Mouse (Mus musculus) cerebellum, adult 2 months (tissue): ENCODE results near the gene Fut9. TPM values are rescaled to one million over a fixed set of nuclear protein-coding genes. Genes with fewer than 3 reads are reported as not detected.

Experiments
- DNase-seq, 2 experiments: peaks; one replicate each; pipeline ENCODE4 v3.0.0; 2021
- H3K27ac ChIP-seq: fragments of 200-500 bp; 2 replicates; pipeline ENCODE4 v1.5.1; 2012; ENCODE audit warnings: low read length, control low read depth, inconsistent platforms; ENCODE audit not compliant: insufficient read depth
- H3K27me3 ChIP-seq: fragments of 200-500 bp; 2 replicates; pipeline ENCODE4 v1.6.1; 2012; ENCODE audit warnings: inconsistent platforms, mild to moderate bottlenecking, low read length, moderate library complexity; ENCODE audit not compliant: control insufficient read depth, insufficient read depth
- H3K4me1 ChIP-seq: fragments of 200-500 bp; 2 replicates; pipeline ENCODE4 v1.6.1; 2011; ENCODE audit warnings: low read length; ENCODE audit not compliant: control insufficient read depth, insufficient read depth
- H3K4me3 ChIP-seq: fragments of 200-500 bp; replicated peaks from 2 replicates; pipeline ENCODE3; 2011; ENCODE audit warnings: mild to moderate bottlenecking, low read depth, low read length, control low read depth; ENCODE audit not compliant: insufficient read depth
- CTCF ChIP-seq: fragments of 200-500 bp; IDR thresholded peaks from 2 replicates; pipeline ENCODE4 v1.5.1; 2011; ENCODE audit warnings: low read depth, mild to moderate bottlenecking, control low read depth, low read length, moderate library complexity, borderline replicate concordance; ENCODE audit not compliant: insufficient read depth
- POLR2A ChIP-seq: fragments of 200-500 bp; IDR thresholded peaks from 2 replicates; pipeline ENCODE4 v1.6.1; 2011; ENCODE audit warnings: low read length, control low read depth, borderline replicate concordance; ENCODE audit not compliant: insufficient read depth
- WGBS: fragments of 180-500 bp; shearing (Covaris S2); methylation state at CpG from one replicate; pipeline ENCODE4 v1.1.7; 2018; 5-methylcytosine and 5-hydroxymethylcytosine counted together
- polyA plus RNA-seq: library from polyadenylated mRNA; depleted of rRNA; stranded (reverse); fragments of >200 nt; gene quantifications from 2 replicates; pipeline ENCODE4 v1.2.3, GENCODE M21; 2012; rRNA removed

The Fut9 gene
- polyA plus RNA-seq: 21.7 and 23.5 TPM in 2 replicates

DNA sequence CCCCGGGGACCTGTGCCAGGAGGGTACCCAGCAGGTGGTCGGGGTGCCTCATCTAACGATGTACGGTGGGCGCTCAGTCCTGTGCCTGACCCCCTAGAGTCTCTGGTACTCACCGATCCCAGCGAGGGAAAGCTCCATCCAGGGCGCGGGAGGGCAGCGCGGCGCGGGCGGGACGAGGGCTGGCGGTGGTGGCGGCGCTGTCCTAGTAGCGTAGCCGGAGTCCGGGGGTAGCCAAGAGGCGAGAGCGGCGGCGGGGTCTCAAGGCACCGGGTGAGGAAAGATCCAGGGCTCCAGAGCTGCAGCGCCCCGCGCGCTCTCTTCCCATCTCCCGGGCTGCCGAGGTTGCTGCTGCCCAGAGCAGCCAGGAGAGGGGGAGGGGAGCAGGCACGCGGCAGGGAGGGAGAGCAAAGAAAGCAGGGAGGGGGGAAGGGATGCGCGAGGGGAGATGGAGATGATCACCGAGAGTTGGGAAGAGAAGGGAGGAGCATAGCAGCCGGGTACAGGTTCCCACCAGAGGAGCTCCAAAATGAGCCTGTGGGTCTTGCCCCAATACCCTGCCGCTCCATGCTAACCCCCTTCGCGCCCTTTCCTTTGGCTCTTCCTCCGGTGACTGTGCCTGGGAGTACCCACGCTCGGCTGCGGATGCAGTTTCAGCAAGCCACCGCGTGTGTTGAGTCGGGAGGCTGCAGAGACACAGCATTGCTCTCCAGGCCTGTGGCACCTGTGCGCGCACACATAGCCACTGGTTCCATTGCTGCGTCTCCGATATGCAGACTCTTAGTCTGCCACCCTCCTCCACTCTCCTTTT, at the start of gene Fut9:
TSS of gene Fut9 (minus strand) at position 769 of the 808 bp plus-strand sequence.
- Histone ChIP-seq H3K4me3 (peak within 1 kb of the TSS; percentile 97), H3K27me3 (no peaks in the 10 kb centered on the region), H3K4me1 (peaks cover 6% of the 10 kb centered on the region), H3K27ac (peak within 1 kb of the TSS; percentile 99)
- TF ChIP-seq CTCF: 0 out of 2 replicates have a peak, but pooled peaks have one; percentile 18
- TF ChIP-seq POLR2A: peak; percentile 42; the same call in 1 of the 2 replicates
- peak; percentile 92 to 93 for DNase-seq
- under 1% methylated on average over 52 of the region's 52 CpGs for WGBS

DNA sequence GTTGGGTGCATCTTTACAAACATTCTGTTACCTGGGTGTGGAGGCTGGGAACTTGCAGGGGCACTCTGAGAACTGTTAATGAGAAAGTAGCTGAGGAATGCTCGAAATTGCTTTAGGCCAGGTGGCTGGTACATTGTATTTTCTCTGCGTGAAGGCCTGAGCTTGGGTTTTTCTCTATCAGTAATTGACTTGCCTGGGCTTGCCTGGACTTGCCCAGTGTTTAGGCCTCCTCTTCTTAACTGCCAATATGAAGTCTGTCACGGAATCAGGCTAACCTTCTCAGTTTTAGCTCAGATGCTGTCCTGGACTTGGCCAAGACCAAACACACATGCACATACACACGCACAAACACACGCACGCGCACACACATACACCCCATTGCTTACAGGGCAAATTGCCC, 15.7 kb upstream of the Fut9 start:
- no peaks in the 10 kb centered on the region for H3K4me1 ChIP-seq
- H3K27me3 ChIP-seq: no peaks in the 10 kb centered on the region
- no peak overlapping the region for H3K27ac ChIP-seq
- no peak for TF ChIP-seq POLR2A
- no peak for TF ChIP-seq CTCF
- WGBS: 74% methylated on average over 7 of the region's 7 CpGs
- H3K4me3 ChIP-seq: no peak overlapping the region
- no peak for DNase-seq

DNA sequence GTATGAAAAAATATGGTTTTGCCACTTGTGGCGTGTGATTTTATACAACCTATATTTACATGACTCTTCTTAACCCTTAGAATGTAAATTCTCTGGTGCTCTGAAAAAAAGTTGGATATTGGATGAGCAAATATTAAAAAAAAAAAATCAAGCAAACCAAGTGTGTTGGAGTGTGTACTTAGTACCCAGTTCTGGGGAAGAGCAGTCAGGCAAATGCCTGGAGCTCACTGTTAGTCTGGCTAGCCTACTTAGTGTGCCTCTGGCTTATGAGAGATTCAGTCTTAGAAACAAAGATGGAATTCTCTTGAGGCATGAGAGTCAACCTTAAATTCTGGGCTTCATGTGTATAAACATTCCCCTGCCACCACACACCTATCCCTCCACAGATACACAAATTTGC, 13.3 kb upstream of the Fut9 start:
- no peak for DNase-seq
- no peak overlapping the region for H3K4me3 ChIP-seq
- WGBS: 96% methylated on average over 1 of the region's 1 CpGs
- H3K4me1 ChIP-seq: no peaks in the 10 kb centered on the region
- no peaks in the 10 kb centered on the region for H3K27me3 ChIP-seq
- no peak overlapping the region for H3K27ac ChIP-seq
- no peak for TF ChIP-seq POLR2A

DNA sequence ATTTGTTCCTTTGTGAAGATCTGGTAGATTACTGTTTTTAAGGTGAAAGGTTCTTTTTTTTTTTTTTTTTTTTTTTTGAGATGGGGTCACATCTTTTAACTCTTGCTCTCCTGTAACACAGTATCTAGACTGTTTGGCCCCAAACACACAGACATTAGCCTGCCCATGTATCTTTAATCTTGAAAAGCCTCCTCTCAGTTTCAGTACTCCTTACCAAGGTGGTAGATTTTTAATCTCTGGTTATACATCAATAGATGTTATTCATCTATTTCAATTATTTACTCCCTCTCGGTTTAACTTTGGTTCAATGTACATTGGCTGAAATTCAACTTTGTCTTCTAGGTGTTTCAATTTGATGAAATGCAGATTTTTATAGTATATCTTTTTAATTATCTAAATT, 10.0 kb upstream of the Fut9 start:
- no peak for TF ChIP-seq CTCF
- TF ChIP-seq POLR2A: no peak
- H3K27ac ChIP-seq: no peak overlapping the region
- no peak for DNase-seq
- H3K4me1 ChIP-seq: no peaks in the 10 kb centered on the region
- H3K27me3 ChIP-seq: no peaks in the 10 kb centered on the region
- no peak overlapping the region for H3K4me3 ChIP-seq
- 92% methylated on average over 1 of the region's 1 CpGs for WGBS

DNA sequence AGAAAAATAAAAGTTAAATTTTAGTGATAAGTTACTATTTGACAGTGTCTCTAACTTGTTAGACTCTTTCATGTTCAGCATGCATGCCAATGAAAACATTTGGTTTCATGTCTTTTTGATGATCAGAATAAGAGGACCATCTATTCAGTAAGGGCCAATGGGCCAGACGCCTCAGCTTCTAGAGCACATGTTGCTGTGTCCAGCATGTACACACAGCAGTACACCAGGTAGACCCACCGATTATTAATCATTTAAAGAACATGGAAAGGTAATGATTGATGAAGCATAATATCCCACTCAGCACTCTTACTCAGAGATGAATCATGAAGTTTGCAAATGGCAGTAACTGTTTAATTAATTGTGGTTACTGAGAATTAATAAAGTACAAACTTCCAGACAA, 1.7 kb upstream of the Fut9 start:
- no peak for DNase-seq
- H3K4me3 ChIP-seq: no peak overlapping the region
- 79% methylated on average over 2 of the region's 2 CpGs for WGBS
- H3K4me1 ChIP-seq: peaks cover 6% of the 10 kb centered on the region
- TF ChIP-seq POLR2A (no peak), CTCF (no peak)
- H3K27ac ChIP-seq: no peak overlapping the region
- H3K27me3 ChIP-seq: no peaks in the 10 kb centered on the region

DNA sequence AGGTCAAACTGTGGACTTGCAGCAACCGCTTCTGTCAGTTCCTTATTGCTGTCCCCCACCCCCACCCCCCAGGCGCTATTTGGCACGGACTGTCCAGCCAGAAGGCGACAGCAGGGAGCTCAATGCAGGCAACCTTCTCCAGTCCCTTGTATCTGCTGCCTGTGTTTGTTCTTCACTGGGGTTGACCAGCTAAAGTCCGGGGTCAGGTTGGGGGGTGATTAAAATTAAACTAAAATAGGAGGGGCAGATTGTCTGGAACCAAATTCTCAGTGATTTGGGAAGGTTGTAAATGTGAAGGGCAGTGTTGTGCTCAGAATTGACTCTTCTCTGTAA, 206 bp upstream of the Fut9 start:
- H3K27ac ChIP-seq: peak overlapping the region; percentile 99
- WGBS: 2% methylated on average over 5 of the region's 5 CpGs

DNA sequence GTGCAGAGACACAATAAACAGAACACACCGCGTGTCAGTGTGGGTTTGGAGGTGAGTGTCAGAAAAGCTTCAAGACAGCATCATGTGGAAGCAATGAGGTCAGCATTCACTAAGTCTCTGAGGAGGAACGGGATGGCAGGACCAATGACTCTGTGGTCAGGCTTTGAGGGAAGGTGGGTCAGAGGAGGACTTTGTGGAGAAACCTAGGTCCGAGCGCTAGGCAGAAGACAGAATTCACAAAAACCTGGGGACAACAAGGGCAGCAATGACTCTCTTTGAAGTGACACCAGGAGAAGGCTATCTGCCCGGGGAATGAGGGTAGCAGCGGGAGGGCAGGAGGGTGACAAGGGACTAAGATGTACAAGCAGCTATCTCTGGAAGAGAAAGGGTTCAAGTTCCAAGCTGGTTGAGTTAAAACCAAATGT, 981 bp downstream of the Fut9 start:
- 0% methylated on average over 7 of the region's 7 CpGs for WGBS
- peaks cover 6% of the 10 kb centered on the region for H3K4me1 ChIP-seq
- no peak for TF ChIP-seq CTCF
- peak; percentile 72; the same call in 1 of the 2 replicates for TF ChIP-seq POLR2A
- no peaks in the 10 kb centered on the region for H3K27me3 ChIP-seq
- H3K4me3 ChIP-seq: peak overlapping the region; percentile 97
- DNase-seq: no peak
- peak overlapping the region; percentile 99 for H3K27ac ChIP-seq

More for the DNA sequence above, 206 bp upstream of the Fut9 start:
- H3K27me3 ChIP-seq: no peaks in the 10 kb centered on the region
- H3K4me1 ChIP-seq: peaks cover 6% of the 10 kb centered on the region
- H3K4me3 ChIP-seq: peak overlapping the region; percentile 97
- no peak for DNase-seq
- TF ChIP-seq POLR2A: no peak
- TF ChIP-seq CTCF: no peak

DNA sequence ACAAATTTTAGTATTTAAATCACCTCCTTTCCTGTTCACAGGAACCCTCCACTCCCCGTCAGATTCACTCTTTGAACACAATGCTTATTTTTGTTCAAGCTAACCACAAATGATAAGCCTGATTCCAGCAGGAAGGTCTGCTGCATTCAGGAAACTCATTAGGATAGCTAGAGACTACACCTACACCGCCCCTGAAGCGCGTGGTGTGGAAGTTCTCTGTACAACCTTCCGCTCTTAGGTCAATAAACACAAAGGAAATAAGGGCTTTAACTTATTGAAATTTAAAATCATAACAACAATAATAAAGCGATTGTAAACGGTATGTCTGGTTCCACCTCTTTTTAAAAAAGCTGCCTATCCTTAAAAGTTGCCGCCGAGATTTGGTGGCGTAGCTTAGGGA, 1.6 kb downstream of the Fut9 start:
- Histone ChIP-seq H3K4me1 (peaks cover 6% of the 10 kb centered on the region), H3K27me3 (no peaks in the 10 kb centered on the region), H3K4me3 (peak overlapping the region; percentile 97), H3K27ac (peak overlapping the region; percentile 99; the same call in 1 of the 2 replicates)
- WGBS: 5% methylated on average over 10 of the region's 10 CpGs
- DNase-seq: peak; percentile 38 to 44
- no peak for TF ChIP-seq POLR2A
- TF ChIP-seq CTCF: no peak
